ENCODE assay signal across 18 mouse cellular contexts in genomic region chr1:146844087-146844486, GRCm38 (mm10).
DNase-seq lines count a peak whose midpoint lies in the region; ATAC-seq lines count a peak whose summit lies in the region.
"Had no signal": no experiment of that assay in that cellular context is flagged by ENCODE, and none has a peak within 500 bp of the region (broad histone marks: within the 10 kb centered on the region; RNA-seq: fewer than 3 reads in every experiment).

No protein-coding gene starts in this region.

- ATAC-seq in frontal cortex, adult (ENCODE audit: low TSS enrichment) = peak; percentile 72
- ATAC-seq: CD4-positive, CD25-positive, alpha-beta regulatory T cell, adult 4 months; intestine, embryonic 16.5 days had no signal

- peak; percentile 12 for DNase-seq in cerebellum, adult 9-11 months
- no peak for DNase-seq in cerebellum, postnatal 4 days (ENCODE audit: low spot score in 2 of 2)
- DNase-seq in frontal cortex, postnatal 14 days (ENCODE audit: low spot score in 2 of 2) = no peak
- DNase-seq in layer of hippocampus, adult 9-11 months = peak; percentile 22
- DNase-seq in layer of hippocampus, postnatal 36 days = no peak
- DNase-seq in adrenal gland, postnatal 36 days = no peak
- DNase-seq: adrenal gland, postnatal 25 days; gastrocnemius, postnatal 14 days; heart, adult 18-20 months; heart, postnatal 14 days; kidney, adult 9 months; kidney, postnatal 14 days; liver, embryonic 13.5 days; lung, adult 2 months; lung, postnatal 14 days had no signal

Comparison
In these comparisons a context has a peak if more than half of its experiments do, and no peak if none do; other contexts are left out.
1. DNase-seq: peak in cerebellum, adult 9-11 months (single experiment) and layer of hippocampus, adult 9-11 months (single experiment); none in cerebellum, postnatal 4 days (0 of 2), frontal cortex, postnatal 14 days (0 of 2), layer of hippocampus, postnatal 36 days (0 of 2) and adrenal gland, postnatal 36 days (0 of 2).